Mouse (Mus musculus): Measurements from ENCODE around the gene Mief1. TPM values are rescaled to one million over a fixed set of nuclear protein-coding genes. Genes with fewer than 3 reads are reported as not detected.
A peak's percentile ranks its signal among the peaks of the same experiment; 100 is the strongest.

Gene Mief1
- polyA plus RNA-seq, 1 experiment from 2014 or later: 43.7 TPM

- peaks cover 16% of the 10 kb centered on the region for H3K4me1 ChIP-seq
- H3K27me3 ChIP-seq (ENCODE audit: low read depth, poor library complexity, severe bottlenecking): no peaks in the 10 kb centered on the region
- H3K9me3 ChIP-seq (replicated peaks): no peaks in the 10 kb centered on the region
- WGBS: 15% methylated on average over 10 of the region's 10 CpGs
- no peak overlapping the region for H3K27ac ChIP-seq
- no peak for DNase-seq (ENCODE audit: low spot score)
- H3K4me3 ChIP-seq: no peak overlapping the region
- peaks cover 25% of the 10 kb centered on the region for H3K36me3 ChIP-seq
Observed at GRCm38 (mm10) chr15:80215716-80216479, 17.9 kb upstream of the Mief1 start.

- Histone ChIP-seq H3K9me3 (replicated peaks) (no peaks in the 10 kb centered on the region), H3K36me3 (peaks cover 20% of the 10 kb centered on the region), H3K27ac (no peak overlapping the region), H3K27me3 (ENCODE audit: low read depth, poor library complexity, severe bottlenecking) (no peaks in the 10 kb centered on the region), H3K4me3 (no peak overlapping the region), H3K4me1 (peaks cover 16% of the 10 kb centered on the region)
- 64% methylated on average over 9 of the region's 9 CpGs for WGBS
- no peak for DNase-seq (ENCODE audit: low spot score)
Observed at GRCm38 (mm10) chr15:80216480-80216820, 17.4 kb upstream of the Mief1 start.

- DNase-seq (ENCODE audit: low spot score): no peak
- H3K4me1 ChIP-seq: peaks cover 16% of the 10 kb centered on the region
- 87% methylated on average over 10 of the region's 10 CpGs for WGBS
- peaks cover 9% of the 10 kb centered on the region for H3K36me3 ChIP-seq
- no peaks in the 10 kb centered on the region for H3K27me3 ChIP-seq (ENCODE audit: low read depth, poor library complexity, severe bottlenecking)
- H3K4me3 ChIP-seq: no peak overlapping the region
- no peak overlapping the region for H3K27ac ChIP-seq
- H3K9me3 ChIP-seq (replicated peaks): no peaks in the 10 kb centered on the region
Observed at GRCm38 (mm10) chr15:80217476-80217875, 16.3 kb upstream of the Mief1 start.

GRCm38 (mm10) chr15:80219211-80219610 lies 14.6 kb upstream of the Mief1 start:
- Histone ChIP-seq H3K27me3 (ENCODE audit: low read depth, poor library complexity, severe bottlenecking) (no peaks in the 10 kb centered on the region), H3K9me3 (replicated peaks) (no peaks in the 10 kb centered on the region), H3K4me1 (peaks cover 16% of the 10 kb centered on the region), H3K27ac (peak overlapping the region; percentile 26; the same call in 1 of the 2 replicates), H3K36me3 (no peaks in the 10 kb centered on the region), H3K4me3 (no peak overlapping the region)
- WGBS: 49% methylated on average over 14 of the region's 14 CpGs
- no peak for DNase-seq (ENCODE audit: low spot score)

GRCm38 (mm10) chr15:80219705-80220657 lies 13.8 kb upstream of the Mief1 start:
- WGBS: 68% methylated on average over 4 of the region's 4 CpGs
- H3K4me3 ChIP-seq: no peak overlapping the region
- H3K9me3 ChIP-seq (replicated peaks): no peaks in the 10 kb centered on the region
- no peaks in the 10 kb centered on the region for H3K36me3 ChIP-seq
- H3K27me3 ChIP-seq (ENCODE audit: low read depth, poor library complexity, severe bottlenecking): no peaks in the 10 kb centered on the region
- peaks cover 16% of the 10 kb centered on the region for H3K4me1 ChIP-seq
- DNase-seq (ENCODE audit: low spot score): no peak
- peak overlapping the region; percentile 26; the same call in 1 of the 2 replicates for H3K27ac ChIP-seq

- Histone ChIP-seq H3K9me3 (replicated peaks) (no peaks in the 10 kb centered on the region), H3K27ac (no peak overlapping the region), H3K4me1 (peaks cover 11% of the 10 kb centered on the region), H3K36me3 (no peaks in the 10 kb centered on the region), H3K4me3 (no peak overlapping the region), H3K27me3 (ENCODE audit: low read depth, poor library complexity, severe bottlenecking) (no peaks in the 10 kb centered on the region)
- 74% methylated on average over 8 of the region's 8 CpGs for WGBS
- no peak for DNase-seq (ENCODE audit: low spot score)
Observed at GRCm38 (mm10) chr15:80221031-80221430, 12.8 kb upstream of the Mief1 start.

- Histone ChIP-seq H3K4me3 (no peak overlapping the region), H3K4me1 (peaks cover 7% of the 10 kb centered on the region), H3K36me3 (no peaks in the 10 kb centered on the region), H3K27ac (no peak overlapping the region), H3K9me3 (replicated peaks) (no peaks in the 10 kb centered on the region), H3K27me3 (ENCODE audit: low read depth, poor library complexity, severe bottlenecking) (no peaks in the 10 kb centered on the region)
- 87% methylated on average over 7 of the region's 7 CpGs for WGBS
- no peak for DNase-seq (ENCODE audit: low spot score)
Observed at GRCm38 (mm10) chr15:80223751-80224150, 10.1 kb upstream of the Mief1 start.

GRCm38 (mm10) chr15:80225208-80225607 lies 8.6 kb upstream of the Mief1 start:
- Histone ChIP-seq H3K9me3 (replicated peaks) (no peaks in the 10 kb centered on the region), H3K4me3 (no peak overlapping the region), H3K36me3 (no peaks in the 10 kb centered on the region), H3K27me3 (ENCODE audit: low read depth, poor library complexity, severe bottlenecking) (no peaks in the 10 kb centered on the region), H3K27ac (no peak overlapping the region), H3K4me1 (no peaks in the 10 kb centered on the region)
- 25% methylated on average over 9 of the region's 9 CpGs for WGBS
- DNase-seq (ENCODE audit: low spot score): peak; percentile 89

- no peaks in the 10 kb centered on the region for H3K9me3 ChIP-seq (replicated peaks)
- no peaks in the 10 kb centered on the region for H3K36me3 ChIP-seq
- H3K4me3 ChIP-seq: no peak overlapping the region
- 49% methylated on average over 2 of the region's 2 CpGs for WGBS
- H3K4me1 ChIP-seq: no peaks in the 10 kb centered on the region
- H3K27ac ChIP-seq: no peak overlapping the region
- no peaks in the 10 kb centered on the region for H3K27me3 ChIP-seq (ENCODE audit: low read depth, poor library complexity, severe bottlenecking)
- DNase-seq (ENCODE audit: low spot score): peak; percentile 72
Observed at GRCm38 (mm10) chr15:80225796-80226195, 8.0 kb upstream of the Mief1 start.

GRCm38 (mm10) chr15:80228071-80228800 lies 5.6 kb upstream of the Mief1 start:
- WGBS: 80% methylated on average over 17 of the region's 17 CpGs
- H3K4me3 ChIP-seq: no peak overlapping the region
- H3K36me3 ChIP-seq: no peaks in the 10 kb centered on the region
- H3K27me3 ChIP-seq (ENCODE audit: low read depth, poor library complexity, severe bottlenecking): no peaks in the 10 kb centered on the region
- no peak for DNase-seq (ENCODE audit: low spot score)
- H3K27ac ChIP-seq: no peak overlapping the region
- no peaks in the 10 kb centered on the region for H3K9me3 ChIP-seq (replicated peaks)
- peaks cover 4% of the 10 kb centered on the region for H3K4me1 ChIP-seq

- WGBS: 71% methylated on average over 2 of the region's 2 CpGs
- H3K4me1 ChIP-seq: peaks cover 23% of the 10 kb centered on the region
- H3K9me3 ChIP-seq (replicated peaks): no peaks in the 10 kb centered on the region
- no peak for DNase-seq (ENCODE audit: low spot score)
- H3K27me3 ChIP-seq (ENCODE audit: low read depth, poor library complexity, severe bottlenecking): no peaks in the 10 kb centered on the region
- peaks cover 21% of the 10 kb centered on the region for H3K36me3 ChIP-seq
- H3K4me3 ChIP-seq: no peak overlapping the region
- no peak overlapping the region for H3K27ac ChIP-seq
Observed at GRCm38 (mm10) chr15:80232331-80232730, 1.5 kb upstream of the Mief1 start.

GRCm38 (mm10) chr15:80233053-80233452 lies 765 bp upstream of the Mief1 start:
- H3K27me3 ChIP-seq (ENCODE audit: low read depth, poor library complexity, severe bottlenecking): no peaks in the 10 kb centered on the region
- H3K4me3 ChIP-seq: peak overlapping the region; percentile 77; the same call in 1 of the 2 replicates
- peak overlapping the region; percentile 87 for H3K27ac ChIP-seq
- peaks cover 23% of the 10 kb centered on the region for H3K4me1 ChIP-seq
- peaks cover 29% of the 10 kb centered on the region for H3K36me3 ChIP-seq
- WGBS: 80% methylated on average over 4 of the region's 4 CpGs
- no peak for DNase-seq (ENCODE audit: low spot score)
- no peaks in the 10 kb centered on the region for H3K9me3 ChIP-seq (replicated peaks)
